Mouse (Mus musculus) kidney, embryonic 15.5 days (tissue): ENCODE measurements around the gene Palmd. TPM values are rescaled to one million over a fixed set of nuclear protein-coding genes. Genes with fewer than 3 reads are reported as not detected.

ENCODE experiments used
- ATAC-seq: fragments of 200-750 bp; cut with Nextera tagmentation; replicated peaks from 2 replicates; pipeline ENCODE4 v1.8.0; 2017; ENCODE audit warnings: moderate TSS enrichment; ENCODE audit not compliant: low FRiP score
- H3K27ac ChIP-seq: fragments of 300-500 bp; sonication (generic); 2 replicates; pipeline ENCODE4 v1.5.1; 2015; ENCODE audit warnings: mild to moderate bottlenecking, inconsistent platforms
- H3K27me3 ChIP-seq: fragments of 300-500 bp; sonication (generic); 2 replicates; pipeline ENCODE4 v1.6.1; 2015; ENCODE audit warnings: inconsistent platforms
- H3K36me3 ChIP-seq: fragments of 300-500 bp; sonication (generic); 2 replicates; pipeline ENCODE4 v1.6.1; 2015; ENCODE audit warnings: inconsistent platforms
- H3K4me1 ChIP-seq: fragments of 300-500 bp; sonication (generic); 2 replicates; pipeline ENCODE4 v1.6.1; 2015; ENCODE audit warnings: inconsistent platforms
- H3K4me2 ChIP-seq: fragments of 300-500 bp; sonication (generic); 2 replicates; pipeline ENCODE4 v1.6.1; 2015; ENCODE audit warnings: moderate library complexity, mild to moderate bottlenecking, inconsistent platforms
- H3K4me3 ChIP-seq: fragments of 300-500 bp; sonication (generic); replicated peaks from 2 replicates; pipeline ENCODE4 v1.5.1; 2015; ENCODE audit warnings: mild to moderate bottlenecking, inconsistent platforms
- H3K9ac ChIP-seq: fragments of 300-500 bp; sonication (generic); 2 replicates; pipeline ENCODE4 v1.6.1; 2015; ENCODE audit warnings: mild to moderate bottlenecking, inconsistent platforms
- H3K9me3 ChIP-seq: fragments of 300-500 bp; sonication (generic); replicated peaks from 2 replicates; pipeline ENCODE4 v1.6.1; 2016; ENCODE audit warnings: inconsistent platforms
- whole genome bisulfite sequencing: fragments of 180-500 bp; shearing (Covaris S2); methylation state at CpG from one replicate; pipeline ENCODE4 v1.1.7; 2015; ENCODE audit warnings: mixed read lengths; 5-methylcytosine and 5-hydroxymethylcytosine counted together
- polyA plus RNA-seq: library from polyadenylated mRNA; unstranded; fragments of >200 nt; fragmentation: Nextera tagmentation; extraction: Ambion mirVana; gene quantifications from 2 replicates; pipeline ENCODE4 v1.2.1, GENCODE M21; 2015

Gene Palmd
- polyA plus RNA-seq, 1 experiment from 2014 or later = 2.6 TPM

DNA sequence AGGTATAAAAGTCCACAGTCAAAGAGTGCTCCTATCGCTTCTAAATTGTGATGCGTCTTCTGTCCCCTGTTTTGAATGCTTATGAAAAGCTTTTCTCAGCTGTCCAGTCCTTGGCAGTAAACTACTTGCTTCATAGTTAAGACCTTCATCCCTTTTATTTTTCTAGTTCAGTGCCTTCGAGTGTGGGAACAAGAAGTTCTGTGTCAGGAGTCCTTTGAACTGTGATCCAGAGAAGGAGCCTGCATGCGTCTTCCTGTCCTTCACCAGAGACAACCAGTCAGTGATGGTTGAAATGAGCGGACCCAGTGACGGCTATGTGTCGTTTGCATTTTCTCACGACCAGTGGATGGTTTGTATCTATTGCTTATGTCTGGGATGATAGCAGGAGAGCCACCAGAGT lies 83.8 kb downstream of the Palmd start:
- WGBS = 88% methylated on average over 8 of the region's 8 CpGs
- H3K36me3 ChIP-seq = peaks cover 7% of the 10 kb centered on the region
- no peaks in the 10 kb centered on the region for H3K4me1 ChIP-seq
- no peak overlapping the region for H3K4me3 ChIP-seq
- ATAC-seq = no peak
- no peak overlapping the region for H3K9ac ChIP-seq
- H3K9me3 ChIP-seq = no peaks in the 10 kb centered on the region
- no peaks in the 10 kb centered on the region for H3K27me3 ChIP-seq
- H3K4me2 ChIP-seq = no peak overlapping the region
- H3K27ac ChIP-seq = no peak overlapping the region

DNA sequence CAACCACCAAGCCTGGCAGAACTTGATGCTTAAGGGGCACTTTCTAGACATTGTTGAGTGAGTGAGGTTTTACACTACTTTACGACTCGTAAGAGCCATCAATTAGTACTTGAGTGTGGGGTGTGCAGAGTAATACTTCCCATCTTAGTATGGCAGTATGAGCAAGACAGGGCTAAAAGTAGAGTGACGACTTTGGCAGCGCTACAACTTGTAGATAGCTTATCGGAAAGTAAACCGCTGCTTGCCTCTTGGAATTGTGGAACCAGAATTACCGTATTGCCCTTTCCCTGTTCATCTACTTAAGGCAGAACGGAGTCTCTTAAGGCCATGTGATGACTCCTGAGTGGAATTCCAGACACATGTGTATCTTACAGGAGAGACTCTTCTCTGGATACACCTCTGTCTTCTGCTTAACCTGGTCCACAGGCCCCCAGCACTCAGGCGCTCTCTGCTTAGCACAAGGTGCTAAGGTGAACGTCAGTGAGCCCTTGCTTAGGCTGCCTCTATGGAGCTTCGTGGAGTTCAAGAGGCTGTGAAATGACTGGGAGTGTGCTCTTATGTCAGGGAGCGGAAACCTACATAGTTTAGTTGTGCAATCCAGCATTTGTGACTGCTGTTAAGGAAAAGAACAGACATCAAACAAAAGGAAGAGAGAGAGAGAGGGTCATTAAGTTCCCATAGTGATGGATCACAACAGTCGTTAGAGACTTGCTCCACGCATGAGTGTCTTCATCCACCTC lies 86.4 kb downstream of the Palmd start:
- Histone ChIP-seq H3K27me3 (no peaks in the 10 kb centered on the region), H3K27ac (no peak overlapping the region), H3K36me3 (peaks cover 7% of the 10 kb centered on the region), H3K4me3 (no peak overlapping the region), H3K9ac (no peak overlapping the region), H3K4me2 (no peak overlapping the region), H3K4me1 (no peaks in the 10 kb centered on the region), H3K9me3 (no peaks in the 10 kb centered on the region)
- WGBS = 75% methylated on average over 14 of the region's 14 CpGs
- no peak for ATAC-seq

DNA sequence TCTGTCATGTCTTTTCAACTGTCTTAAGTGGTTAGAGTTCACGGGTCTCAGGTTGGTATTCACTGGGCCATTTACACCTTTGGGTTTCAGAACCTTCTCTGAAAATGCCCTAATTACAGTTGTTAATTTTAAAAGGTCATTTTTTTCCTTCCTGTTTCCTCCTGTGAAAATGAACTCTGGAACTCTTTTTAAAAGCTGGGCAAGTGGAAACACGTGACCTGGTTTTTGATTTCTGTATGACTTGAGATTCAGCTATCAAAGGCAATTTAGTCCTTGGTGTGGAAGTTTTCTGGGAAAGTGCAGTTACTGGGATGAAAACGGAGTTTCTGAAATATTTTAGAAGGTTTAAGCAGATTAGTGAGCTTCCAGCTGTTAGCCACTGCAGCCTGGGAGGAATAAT lies 98.4 kb downstream of the Palmd start:
- no peak overlapping the region for H3K9ac ChIP-seq
- no peak overlapping the region for H3K4me2 ChIP-seq
- no peak for ATAC-seq
- no peaks in the 10 kb centered on the region for H3K27me3 ChIP-seq
- whole genome bisulfite sequencing = 64% methylated on average over 3 of the region's 3 CpGs
- no peaks in the 10 kb centered on the region for H3K4me1 ChIP-seq
- H3K36me3 ChIP-seq = no peaks in the 10 kb centered on the region
- H3K4me3 ChIP-seq = no peak overlapping the region
- H3K9me3 ChIP-seq = no peaks in the 10 kb centered on the region
- no peak overlapping the region for H3K27ac ChIP-seq

Other genes starting within 250 kb of the Palmd start
- gene Agl, start 160.8 kb downstream of the Palmd start, polyA plus RNA-seq = 20.6 and 21.3 TPM in 2 replicates
- gene Frrs1, start 109.5 kb downstream of the Palmd start, polyA plus RNA-seq = 22.7 and 23.5 TPM in 2 replicates
- not detected in 2 replicates for gene 4930455H04Rik, start 720 bp downstream of the Palmd start, polyA plus RNA-seq